Mouse (Mus musculus) adipocyte (in vitro differentiated cells): Measurements from ENCODE around the gene Eif4enif1.
A peak's percentile ranks its signal among the peaks of the same experiment; 100 is the strongest.
"Not testable (repeated sequence)": the region's sequence is repeated elsewhere in the genome, so short reads cannot be mapped to it uniquely, and the experiment has no call there.

Experiments used
- DNase-seq: peaks from one replicate; pipeline ENCODE4 v3.0.0-alpha.2; 2016; ENCODE audit warnings: low spot score

Eif4enif1 gene

GRCm38 (mm10) chr11:3181971-3182370 is 20.2 kb upstream of the Eif4enif1 start:
- not testable (repeated sequence) for DNase-seq

DNA sequence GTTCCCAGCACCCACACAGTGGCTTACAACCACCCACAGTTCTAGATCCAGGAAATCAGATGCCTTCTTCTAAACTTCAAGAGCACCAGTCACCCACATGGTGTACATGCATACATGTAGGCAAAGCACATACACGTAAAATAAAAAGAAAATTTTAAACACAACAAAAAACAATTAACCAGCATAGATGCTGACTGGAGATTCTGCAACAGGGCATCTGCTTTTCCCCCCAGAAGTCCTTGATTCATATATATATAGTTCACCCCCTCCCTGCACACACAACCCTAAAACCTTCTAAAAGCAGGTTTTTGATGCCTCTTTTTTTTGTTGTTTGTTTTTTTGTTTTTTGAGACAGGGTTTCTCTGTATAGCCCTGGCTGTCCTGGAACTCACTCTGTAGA is 19.5 kb upstream of the Eif4enif1 start:
- DNase-seq, result not testable (repeated sequence)

DNA sequence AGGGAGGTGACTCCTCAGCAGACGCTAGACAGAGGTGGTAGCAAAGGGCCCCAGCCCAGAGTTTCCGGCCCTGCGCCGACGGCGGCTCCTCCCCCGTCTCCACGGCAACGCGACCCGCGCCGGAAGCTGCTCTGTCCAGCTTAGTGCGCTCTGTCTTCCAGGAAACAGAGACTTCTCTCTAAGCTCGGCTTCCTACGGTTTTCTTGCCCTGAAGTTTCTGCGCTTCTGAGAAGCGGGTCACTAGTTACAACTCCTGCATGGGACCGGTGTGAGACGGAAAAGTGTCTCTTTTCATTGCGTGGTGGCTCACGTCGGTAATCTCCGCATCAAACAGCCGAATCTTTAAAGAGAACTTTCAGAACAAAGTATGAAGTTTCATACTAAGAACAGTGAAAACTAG is 8.8 kb upstream of the Eif4enif1 start, which contains the start of gene Sfi1:
Gene Sfi1, minus strand, starts transcription at position 101 of the 400 bp plus-strand sequence.
- DNase-seq, result no peak

DNA sequence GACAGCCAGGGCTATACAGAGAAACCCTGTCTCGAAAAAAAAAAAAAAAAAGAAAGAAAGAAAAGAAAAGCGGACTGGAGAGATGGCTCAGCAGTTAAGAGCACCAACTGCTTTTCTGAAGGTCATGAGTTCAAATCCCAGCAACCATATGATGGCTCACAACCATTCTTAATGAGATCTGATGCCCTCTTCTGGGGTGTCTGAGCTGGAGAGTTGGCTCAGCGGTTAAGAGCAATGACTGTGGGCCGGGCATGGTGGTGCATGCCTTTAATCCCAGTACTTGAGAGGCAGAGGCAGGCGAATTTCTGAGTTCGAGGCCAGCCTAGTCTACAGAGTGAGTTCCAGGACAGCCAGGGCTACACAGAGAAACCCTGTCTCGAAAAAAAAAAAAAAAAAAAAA is 1.6 kb upstream of the Eif4enif1 start:
- DNase-seq, result not testable (repeated sequence)

- peak; percentile 65 for DNase-seq
These were observed 614 bp upstream of the Eif4enif1 start for GRCm38 (mm10) chr11:3201326-3202230.

DNA sequence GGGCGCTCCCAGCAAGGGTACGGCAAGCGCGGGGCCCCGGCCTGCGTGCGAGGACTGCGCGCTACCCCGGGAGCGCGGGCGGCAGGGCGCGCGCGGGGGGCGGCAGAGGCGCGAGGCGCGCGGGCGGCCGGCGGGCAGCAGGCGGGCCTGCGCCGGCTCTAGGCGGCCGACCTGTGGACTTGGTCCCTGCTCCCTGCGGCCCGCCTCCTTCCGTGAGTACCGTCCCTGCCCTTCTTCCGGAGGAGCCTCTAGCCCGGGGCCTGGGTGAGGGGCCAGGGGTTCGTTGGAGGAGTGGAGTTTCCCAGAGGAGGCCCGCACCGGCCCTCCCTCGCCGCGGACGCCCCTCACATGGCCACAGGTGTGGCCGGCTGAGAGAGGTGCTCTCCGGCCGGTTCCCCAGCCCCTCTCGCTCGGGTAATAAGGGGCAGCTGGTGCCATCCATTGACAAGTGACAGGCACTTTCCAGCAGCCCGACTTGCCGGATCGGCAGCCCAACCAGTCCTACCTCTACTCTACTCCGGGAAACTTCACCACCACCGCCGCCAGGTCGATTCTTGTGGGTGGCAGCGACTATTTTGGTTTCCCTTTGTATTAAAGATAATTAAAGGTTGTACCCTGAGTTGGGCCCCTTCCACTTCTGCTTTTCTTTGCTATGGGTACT is 719 bp downstream of the Eif4enif1 start:
- peak; percentile 56 for DNase-seq

- DNase-seq, result no peak
These were observed 1.6 kb downstream of the Eif4enif1 start for GRCm38 (mm10) chr11:3203771-3204170.

GRCm38 (mm10) chr11:3205207-3205606 is 3.0 kb downstream of the Eif4enif1 start:
- no peak for DNase-seq

DNA sequence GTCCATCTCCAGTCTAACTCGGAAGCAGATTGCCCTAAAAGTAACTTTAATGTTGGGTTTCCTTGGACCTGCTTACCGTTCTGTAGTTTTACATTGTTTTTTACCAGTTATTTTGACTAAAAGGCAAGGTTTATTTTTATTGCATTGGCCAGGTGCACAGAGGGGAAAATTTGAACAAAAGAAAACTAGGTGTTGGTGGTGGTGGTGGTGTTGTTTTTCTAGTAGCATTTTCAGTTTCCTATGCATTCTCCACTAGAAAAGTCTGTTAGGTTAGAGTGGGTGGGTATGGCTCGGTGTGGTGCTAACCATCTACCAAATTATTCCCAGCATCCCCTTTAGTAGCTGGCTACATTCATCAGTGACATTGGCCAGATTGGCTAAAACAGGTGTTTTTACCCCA is 4.6 kb downstream of the Eif4enif1 start:
- DNase-seq, result no peak

DNA sequence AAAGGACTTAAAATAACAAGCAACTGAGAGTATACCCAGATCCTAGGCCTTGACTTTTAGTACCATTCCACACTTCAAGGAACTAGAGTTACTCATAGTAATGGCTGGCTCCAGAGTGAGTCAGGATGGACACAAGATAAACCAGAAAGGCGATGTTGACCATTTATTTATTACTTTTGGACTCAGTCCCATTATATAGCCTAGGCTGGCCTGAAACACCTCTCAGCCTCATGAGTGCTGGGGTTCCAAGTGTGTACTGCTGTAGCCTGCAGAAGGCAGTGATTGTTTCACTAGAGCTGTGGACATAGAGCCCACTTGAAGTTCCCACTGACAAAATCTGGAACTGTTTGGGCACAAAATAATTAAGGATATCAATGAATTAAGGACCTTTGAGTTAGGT is 10.3 kb downstream of the Eif4enif1 start:
- DNase-seq, result no peak

DNA sequence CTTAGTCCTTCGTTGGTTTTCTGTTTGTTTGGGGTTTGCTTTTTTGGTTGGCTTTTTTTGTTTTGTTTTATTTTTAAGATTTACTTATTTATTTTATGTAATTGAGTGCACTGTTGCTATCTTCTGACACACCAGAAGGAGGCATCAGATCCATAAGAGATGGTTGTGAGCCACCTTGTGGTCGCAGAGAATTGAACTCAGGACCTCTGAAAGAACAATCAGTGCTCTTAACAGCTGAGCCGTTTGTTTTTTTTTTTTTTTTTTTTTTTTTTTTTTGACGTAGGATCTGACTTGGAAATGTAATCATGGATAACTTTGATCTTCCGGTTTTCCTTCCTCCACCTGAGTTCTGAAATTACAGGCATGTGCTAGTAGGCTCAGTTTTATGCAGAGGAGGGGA is 20.9 kb downstream of the Eif4enif1 start:
- no peak for DNase-seq

DNA sequence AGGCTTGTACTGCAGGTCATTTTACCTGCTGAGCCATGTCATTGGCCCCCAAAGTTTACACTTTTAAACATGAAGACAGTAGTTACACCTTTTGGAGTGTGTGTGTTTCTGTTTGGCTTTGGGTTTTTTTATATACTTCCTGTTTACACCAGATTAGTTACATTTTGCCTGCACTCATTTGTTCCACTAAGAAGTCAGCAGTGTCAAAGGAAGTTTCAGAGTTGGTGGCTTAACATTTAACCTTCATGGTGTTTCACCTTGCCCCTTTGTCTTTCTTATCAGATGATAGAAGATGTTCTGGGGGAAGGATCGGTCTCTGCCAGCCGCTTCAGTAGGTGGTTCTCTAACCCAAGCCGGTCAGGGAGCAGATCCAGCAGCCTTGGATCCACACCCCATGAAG is 24.9 kb downstream of the Eif4enif1 start:
- no peak for DNase-seq

DNA sequence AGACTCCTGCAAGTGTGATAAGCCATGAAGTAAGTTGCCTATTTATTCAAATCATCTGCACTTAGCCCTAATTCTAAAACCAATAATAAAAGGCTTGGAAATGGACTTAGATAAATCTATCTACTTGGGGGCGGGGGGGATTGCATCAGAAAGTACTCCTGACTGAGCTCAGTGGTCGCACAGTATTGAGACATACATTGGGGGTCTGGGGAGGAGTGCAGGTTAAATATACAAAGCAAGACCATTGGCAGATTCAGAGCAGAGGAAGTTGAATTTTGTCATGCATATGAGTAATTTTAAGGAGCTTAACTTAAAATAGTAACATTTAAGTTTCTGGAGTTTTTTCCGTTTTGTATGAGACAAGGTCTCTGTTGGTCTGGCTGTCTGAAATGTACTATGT is 30.1 kb downstream of the Eif4enif1 start:
- no peak for DNase-seq

DNA sequence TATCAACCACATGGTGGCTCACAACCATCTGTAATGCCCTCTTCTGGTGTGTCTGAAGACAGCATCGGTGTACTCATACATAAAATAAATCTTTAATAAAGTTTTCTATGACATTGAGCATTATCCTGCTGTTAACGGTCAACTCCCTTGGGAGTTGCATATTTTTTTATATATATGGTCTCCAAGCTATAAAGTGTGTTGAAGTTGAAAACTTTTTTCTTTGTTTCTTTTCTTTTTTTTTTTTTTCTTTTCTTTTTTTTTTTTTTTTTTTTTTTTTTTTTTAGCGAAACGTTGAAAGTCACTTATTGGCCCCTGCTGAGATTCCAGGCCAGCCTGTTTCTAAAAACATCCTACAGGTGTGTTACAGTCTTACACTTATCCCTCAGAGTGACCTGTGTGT is 31.5 kb downstream of the Eif4enif1 start:
- DNase-seq, result no peak

- DNase-seq, result peak; percentile 67
These were observed 33.1 kb downstream of the Eif4enif1 start for GRCm38 (mm10) chr11:3235277-3235676.

GRCm38 (mm10) chr11:3242395-3242794 is 40.2 kb downstream of the Eif4enif1 start:
- DNase-seq, result no peak

GRCm38 (mm10) chr11:3243771-3244170 is 41.6 kb downstream of the Eif4enif1 start:
- DNase-seq, result no peak

DNA sequence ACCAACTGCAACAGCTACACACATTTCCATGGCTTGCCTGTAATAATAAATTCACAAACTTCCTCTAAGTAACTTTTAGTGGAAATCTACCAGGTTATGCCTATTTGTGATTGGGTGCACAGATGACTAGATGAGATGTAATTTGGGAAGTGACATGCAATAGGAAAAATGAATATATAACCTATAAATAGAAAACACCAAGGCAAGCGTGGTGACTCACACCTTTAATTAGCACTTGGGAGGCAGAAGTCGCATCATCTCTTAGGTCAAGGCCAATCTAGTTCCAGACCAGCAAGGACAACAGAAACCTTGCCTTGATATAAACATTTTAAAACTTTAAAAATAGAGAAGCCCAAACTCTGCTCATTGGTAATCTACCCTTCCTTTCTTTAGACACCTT is 45.2 kb downstream of the Eif4enif1 start:
- no peak for DNase-seq

DNA sequence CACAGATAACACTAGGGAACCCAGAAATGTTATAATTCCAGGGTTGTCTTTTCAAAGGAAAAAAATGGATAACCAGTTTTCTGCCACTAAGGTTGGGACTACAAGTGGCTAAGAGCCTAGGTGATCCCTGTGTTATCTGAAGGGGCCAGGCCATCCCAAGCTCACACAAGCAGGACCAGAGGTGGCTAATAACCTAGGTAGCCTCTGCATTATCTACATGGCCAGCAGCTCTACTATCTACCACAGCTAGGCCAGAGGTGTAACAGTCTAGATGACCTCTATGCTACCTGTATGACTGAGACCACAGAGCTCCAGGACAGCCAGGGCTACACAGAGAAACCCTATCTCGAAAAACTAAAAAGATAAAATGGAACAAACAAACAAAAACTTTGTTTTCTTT is 57.3 kb downstream of the Eif4enif1 start:
- no peak for DNase-seq

- DNase-seq, result peak; percentile 24
These were observed 63.3 kb downstream of the Eif4enif1 start for GRCm38 (mm10) chr11:3265291-3266078.

GRCm38 (mm10) chr11:3266079-3266685 is 64.0 kb downstream of the Eif4enif1 start, which contains the start of gene Drg1:
Drg1 (minus strand) TSS chr11:3266415.
- DNase-seq, result peak; percentile 94

- DNase-seq, result no peak
These were observed 64.9 kb downstream of the Eif4enif1 start for GRCm38 (mm10) chr11:3267133-3267532.
